Mouse (Mus musculus) forebrain, postnatal 0 days (tissue): Measurements from ENCODE around the gene Gm7347. TPM values are rescaled to one million over a fixed set of nuclear protein-coding genes. Genes with fewer than 3 reads are reported as not detected.
"Not testable (repeated sequence)": the region's sequence is repeated elsewhere in the genome, so short reads cannot be mapped to it uniquely, and the experiment has no call there.

ENCODE experiments used
- ATAC-seq: fragments of 200-750 bp; cut with Nextera tagmentation; 2 replicates; pipeline ENCODE4 v1.8.0; 2017; ENCODE audit warnings: mild to moderate bottlenecking, moderate library complexity
- DNase-seq: peaks from one replicate; pipeline ENCODE4 v3.0.0-alpha.2; 2015
- H3K27ac ChIP-seq: fragments of 300-500 bp; sonication (generic); 2 replicates; pipeline ENCODE4 v1.5.1; 2014; ENCODE audit warnings: low read depth, mild to moderate bottlenecking, antibody characterized with exemption, low read length, moderate library complexity, mixed read lengths
- H3K27me3 ChIP-seq: fragments of 300-500 bp; sonication (generic); 2 replicates; pipeline ENCODE4 v1.6.1; 2014; ENCODE audit warnings: mild to moderate bottlenecking, low read length, mixed read lengths; ENCODE audit not compliant: insufficient read depth
- H3K36me3 ChIP-seq: fragments of 300-500 bp; sonication (generic); 2 replicates; pipeline ENCODE4 v1.6.1; 2014; ENCODE audit warnings: mild to moderate bottlenecking, moderate library complexity; ENCODE audit not compliant: insufficient read depth
- H3K4me1 ChIP-seq: fragments of 300-500 bp; sonication (generic); 2 replicates; pipeline ENCODE4 v1.6.1; 2014; ENCODE audit warnings: antibody characterized with exemption; ENCODE audit not compliant: insufficient read depth
- H3K4me2 ChIP-seq: fragments of 300-500 bp; sonication (generic); 2 replicates; pipeline ENCODE4 v1.6.1; 2014; ENCODE audit warnings: low read depth, mild to moderate bottlenecking, moderate library complexity
- H3K4me3 ChIP-seq: fragments of 300-500 bp; sonication (generic); 2 replicates; pipeline ENCODE4 v1.5.1; 2014; ENCODE audit warnings: low read depth, low read length, mixed read lengths
- H3K9ac ChIP-seq: fragments of 300-500 bp; sonication (generic); 2 replicates; pipeline ENCODE4 v1.6.1; 2014; ENCODE audit warnings: mild to moderate bottlenecking
- H3K9me3 ChIP-seq: fragments of 300-500 bp; sonication (generic); 2 replicates; pipeline ENCODE4 v1.6.1; 2016; ENCODE audit warnings: low read length
- CTCF ChIP-seq: sonication (generic); IDR thresholded peaks from 2 replicates; pipeline ENCODE4 v1.5.1; 2016; ENCODE audit warnings: antibody characterized with exemption, control low read depth, low read depth
- WGBS: fragments of 180-500 bp; shearing (Covaris S2); extraction: QIAGEN DNeasy Blood & Tissue Kit; methylation state at CpG from one replicate; pipeline ENCODE4 v1.1.7; 2014; 5-methylcytosine and 5-hydroxymethylcytosine counted together
- polyA plus RNA-seq: library from polyadenylated mRNA; unstranded; fragments of >200 nt; fragmentation: Nextera tagmentation; extraction: Ambion mirVana; gene quantifications from 2 replicates; pipeline ENCODE4 v1.2.1, GENCODE M21; 2015
- total RNA-seq: library from RNA; depleted of rRNA; stranded (reverse); fragments of >200 nt; gene quantifications from 2 replicates; pipeline ENCODE4 v1.2.3, GENCODE M21; 2014; rRNA removed

Gm7347 gene
- total and polyA plus RNA-seq, 2 experiments from 2014 or later: not detected

DNA sequence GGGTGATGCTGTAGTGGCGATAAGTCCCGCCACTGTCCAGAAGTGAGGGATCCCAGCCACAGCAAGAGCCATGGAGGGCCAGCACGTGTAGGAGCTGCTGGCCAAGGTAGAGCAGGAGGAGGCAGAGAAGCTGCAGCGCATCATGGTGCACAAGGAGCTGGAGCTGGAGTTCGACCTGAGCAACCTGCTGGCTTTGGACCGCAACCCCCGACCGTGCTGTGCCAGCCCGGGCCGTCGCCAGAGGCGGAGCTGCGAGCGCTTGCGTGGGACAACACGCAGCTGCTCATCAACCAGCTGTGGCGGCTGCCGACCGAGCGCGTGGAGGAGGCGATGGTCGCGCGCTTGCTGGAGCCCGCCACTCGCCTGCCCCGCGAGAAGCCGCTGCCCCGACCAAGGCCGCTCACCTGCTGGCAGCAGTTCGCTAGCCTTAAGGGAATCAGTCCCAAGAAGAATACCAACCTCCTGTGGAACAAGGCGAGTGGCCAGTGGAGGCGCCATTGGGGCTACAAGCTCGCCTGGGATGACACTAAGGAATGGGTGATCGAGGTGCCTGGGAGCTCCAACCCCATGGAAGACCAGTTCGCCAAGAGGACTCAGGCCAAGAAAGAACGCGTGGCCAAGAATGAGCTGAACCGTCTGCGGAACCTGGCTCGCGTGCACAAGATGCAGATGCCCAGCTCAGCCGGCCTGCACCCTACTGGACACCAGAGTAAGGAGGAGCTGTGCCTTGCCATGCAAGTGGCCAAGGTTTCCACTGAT, 51.3 kb downstream of the Gm7347 start:
- not testable (repeated sequence) for H3K27ac ChIP-seq, H3K4me1 ChIP-seq, H3K9me3 ChIP-seq, H3K36me3 ChIP-seq, H3K27me3 ChIP-seq
- H3K4me2 ChIP-seq: peak overlapping the region; percentile 53
- 23% methylated on average over 45 of the region's 45 CpGs for WGBS
- DNase-seq (peak; percentile 59), ATAC-seq (peak; percentile 90)
- H3K4me3 ChIP-seq: peak overlapping the region; percentile 26
- TF ChIP-seq CTCF: peak; percentile 42
- H3K9ac ChIP-seq: peak overlapping the region; percentile 50

GRCm38 (mm10) chr5:26004698-26005097, 53.7 kb downstream of the Gm7347 start, which contains the start of gene Gm1979:
Gm1979 (minus strand) TSS chr5:26004798.
- H3K4me2 ChIP-seq, DNase-seq, H3K9me3 ChIP-seq, H3K4me1 ChIP-seq, H3K27me3 ChIP-seq, H3K4me3 ChIP-seq, ATAC-seq, H3K27ac ChIP-seq, H3K9ac ChIP-seq, H3K36me3 ChIP-seq: not testable (repeated sequence)
- WGBS: 82% methylated on average over 1 of the region's 2 CpGs

Other genes starting within 250 kb of the Gm7347 start
- gene Gm21663, start 116.2 kb downstream of the Gm7347 start, total RNA-seq: 0.10 TPM in 1 of 2 replicates, not detected in the other
- gene Gm21663, start 116.2 kb downstream of the Gm7347 start, polyA plus RNA-seq: not detected in 2 replicates
- gene Gm21671, start 104.2 kb downstream of the Gm7347 start, total RNA-seq: not detected in 2 replicates
- gene Gm21671, start 104.2 kb downstream of the Gm7347 start, polyA plus RNA-seq: 0.12 TPM in 1 of 2 replicates, not detected in the other
- not detected in 2 replicates for gene Gm21680, start 85.9 kb downstream of the Gm7347 start, total RNA-seq
- gene Gm21680, start 85.9 kb downstream of the Gm7347 start, polyA plus RNA-seq: 0.07 TPM in 1 of 2 replicates, not detected in the other
- gene Gm21698, start 69.9 kb downstream of the Gm7347 start, total RNA-seq: not detected in 2 replicates
- gene Gm21698, start 69.9 kb downstream of the Gm7347 start, polyA plus RNA-seq: 0.17 TPM in 1 of 2 replicates, not detected in the other
- gene Gm1979, start 53.8 kb downstream of the Gm7347 start, total RNA-seq: not detected in 2 replicates
- gene Gm1979, start 53.8 kb downstream of the Gm7347 start, polyA plus RNA-seq: 0.15 TPM in 1 of 2 replicates, not detected in the other
- not detected in 2 replicates for gene Gm5862, start 35.7 kb downstream of the Gm7347 start, total RNA-seq
- gene Gm5862, start 35.7 kb downstream of the Gm7347 start, polyA plus RNA-seq: 0.11 TPM in 1 of 2 replicates, not detected in the other
- gene Speer4a, start 19.0 kb downstream of the Gm7347 start, total RNA-seq: 0.05 TPM in 1 of 2 replicates, not detected in the other
- gene Speer4a, start 19.0 kb downstream of the Gm7347 start, polyA plus RNA-seq: 0.08 TPM in 1 of 2 replicates, not detected in the other
- gene Gm10471, start 30.7 kb upstream of the Gm7347 start, total RNA-seq: not detected in 2 replicates
- not detected in 2 replicates for gene Gm10471, start 30.7 kb upstream of the Gm7347 start, polyA plus RNA-seq
- not detected in 2 replicates for gene 5031410I06Rik, start 46.8 kb upstream of the Gm7347 start, total RNA-seq
- gene 5031410I06Rik, start 46.8 kb upstream of the Gm7347 start, polyA plus RNA-seq: 0.15 and 0.21 TPM in 2 replicates
- gene Gm10220, start 62.8 kb upstream of the Gm7347 start, total RNA-seq: not detected in 2 replicates
- not detected in 2 replicates for gene Gm10220, start 62.8 kb upstream of the Gm7347 start, polyA plus RNA-seq
- 0.46 and 0.90 TPM in 2 replicates for gene Gm7361, start 199.1 kb upstream of the Gm7347 start, total RNA-seq
- gene Gm7361, start 199.1 kb upstream of the Gm7347 start, polyA plus RNA-seq: 0.11 and 0.22 TPM in 2 replicates